Mouse (Mus musculus): Measurements from ENCODE around the gene Lgr4. TPM values are rescaled to one million over a fixed set of nuclear protein-coding genes. Genes with fewer than 3 reads are reported as not detected.

Lgr4 gene
- total and polyA plus RNA-seq, 3 experiments, result 0.98 to 12.1 (median 7.1) TPM

GRCm38 (mm10) chr2:109996411-109996810 is 79.0 kb downstream of the Lgr4 start:
- Histone ChIP-seq H3K4me1 (ENCODE audit: insufficient read depth, low read depth, low read length) (peaks cover 31% of the 10 kb centered on the region), H3K27me3 (ENCODE audit: insufficient read depth, low read length) (peaks cover 4% of the 10 kb centered on the region; the same call in 1 of the 2 replicates), H3K4me3 (ENCODE audit: low read depth, low read length) (no peak overlapping the region), H3K36me3 (replicated peaks) (peaks cover 5% of the 10 kb centered on the region), H3K9me3 (replicated peaks) (no peaks in the 10 kb centered on the region)
- DNase-seq (ENCODE audit: low spot score) (no peak), ATAC-seq (ENCODE audit: extremely low read depth, insufficient number of reproducible peaks, low FRiP score, poor library complexity, severe bottlenecking) (no peak)
- TF ChIP-seq POLR2AphosphoS5 (IDR thresholded peaks at IDR 0.05; ENCODE audit: insufficient replicate concordance, low read depth, low read length) (no peak), GATA1 (IDR thresholded peaks at IDR 0.05; ENCODE audit: borderline replicate concordance, low read length) (no peak), TAL1 (conservative IDR thresholded peaks at IDR 0.05; ENCODE audit: low read depth, low read length) (no peak), CTCF (IDR thresholded peaks at IDR 0.05; ENCODE audit: low read depth, low read length) (no peak), GATA2 (IDR thresholded peaks at IDR 0.05; ENCODE audit: borderline replicate concordance, low read depth, low read length) (no peak)

GRCm38 (mm10) chr2:110004668-110005067 is 87.2 kb downstream of the Lgr4 start:
- Histone ChIP-seq H3K36me3 (replicated peaks) (peaks cover 15% of the 10 kb centered on the region), H3K4me3 (ENCODE audit: low read depth, low read length) (no peak overlapping the region), H3K27me3 (ENCODE audit: insufficient read depth, low read length) (no peaks in the 10 kb centered on the region), H3K9me3 (replicated peaks) (no peaks in the 10 kb centered on the region), H3K4me1 (ENCODE audit: insufficient read depth, low read depth, low read length) (peaks cover 25% of the 10 kb centered on the region)
- DNase-seq (ENCODE audit: low spot score), result no peak
- ATAC-seq (ENCODE audit: extremely low read depth, insufficient number of reproducible peaks, low FRiP score, poor library complexity, severe bottlenecking), result no peak
- no peak for TF ChIP-seq GATA1 (IDR thresholded peaks at IDR 0.05; ENCODE audit: borderline replicate concordance, low read length)
- TF ChIP-seq TAL1 (conservative IDR thresholded peaks at IDR 0.05; ENCODE audit: low read depth, low read length), result no peak
- no peak for TF ChIP-seq GATA2 (IDR thresholded peaks at IDR 0.05; ENCODE audit: borderline replicate concordance, low read depth, low read length)
- TF ChIP-seq POLR2AphosphoS5 (IDR thresholded peaks at IDR 0.05; ENCODE audit: insufficient replicate concordance, low read depth, low read length), result no peak
- no peak for TF ChIP-seq CTCF (IDR thresholded peaks at IDR 0.05; ENCODE audit: low read depth, low read length)

- H3K4me1 ChIP-seq (ENCODE audit: insufficient read depth, low read depth, low read length), result peaks cover 25% of the 10 kb centered on the region
- peaks cover 15% of the 10 kb centered on the region for H3K36me3 ChIP-seq (replicated peaks)
- H3K9me3 ChIP-seq (replicated peaks), result no peaks in the 10 kb centered on the region
- DNase-seq (ENCODE audit: low spot score) (no peak), ATAC-seq (ENCODE audit: extremely low read depth, insufficient number of reproducible peaks, low FRiP score, poor library complexity, severe bottlenecking) (no peak)
- no peaks in the 10 kb centered on the region for H3K27me3 ChIP-seq (ENCODE audit: insufficient read depth, low read length)
- TF ChIP-seq TAL1 (conservative IDR thresholded peaks at IDR 0.05; ENCODE audit: low read depth, low read length), result no peak
- TF ChIP-seq GATA2 (IDR thresholded peaks at IDR 0.05; ENCODE audit: borderline replicate concordance, low read depth, low read length), result no peak
- no peak for TF ChIP-seq CTCF (IDR thresholded peaks at IDR 0.05; ENCODE audit: low read depth, low read length)
- no peak for TF ChIP-seq GATA1 (IDR thresholded peaks at IDR 0.05; ENCODE audit: borderline replicate concordance, low read length)
- TF ChIP-seq POLR2AphosphoS5 (IDR thresholded peaks at IDR 0.05; ENCODE audit: insufficient replicate concordance, low read depth, low read length), result no peak
- H3K4me3 ChIP-seq (ENCODE audit: low read depth, low read length), result no peak overlapping the region
Observed at GRCm38 (mm10) chr2:110005164-110005563, 87.7 kb downstream of the Lgr4 start.

GRCm38 (mm10) chr2:110005596-110006239 is 88.3 kb downstream of the Lgr4 start:
- no peak for ATAC-seq (ENCODE audit: extremely low read depth, insufficient number of reproducible peaks, low FRiP score, poor library complexity, severe bottlenecking)
- Histone ChIP-seq H3K4me3 (ENCODE audit: low read depth, low read length) (no peak overlapping the region), H3K9me3 (replicated peaks) (no peaks in the 10 kb centered on the region), H3K36me3 (replicated peaks) (peaks cover 15% of the 10 kb centered on the region), H3K27me3 (ENCODE audit: insufficient read depth, low read length) (no peaks in the 10 kb centered on the region), H3K4me1 (ENCODE audit: insufficient read depth, low read depth, low read length) (peaks cover 25% of the 10 kb centered on the region)
- no peak for DNase-seq (ENCODE audit: low spot score)
- TF ChIP-seq GATA2 (IDR thresholded peaks at IDR 0.05; ENCODE audit: borderline replicate concordance, low read depth, low read length), result no peak
- no peak for TF ChIP-seq GATA1 (IDR thresholded peaks at IDR 0.05; ENCODE audit: borderline replicate concordance, low read length)
- no peak for TF ChIP-seq TAL1 (conservative IDR thresholded peaks at IDR 0.05; ENCODE audit: low read depth, low read length)
- TF ChIP-seq CTCF (IDR thresholded peaks at IDR 0.05; ENCODE audit: low read depth, low read length), result no peak
- TF ChIP-seq POLR2AphosphoS5 (IDR thresholded peaks at IDR 0.05; ENCODE audit: insufficient replicate concordance, low read depth, low read length), result no peak

- no peak for DNase-seq (ENCODE audit: low spot score)
- Histone ChIP-seq H3K9me3 (replicated peaks) (no peaks in the 10 kb centered on the region), H3K4me1 (ENCODE audit: insufficient read depth, low read depth, low read length) (peaks cover 25% of the 10 kb centered on the region), H3K36me3 (replicated peaks) (peaks cover 22% of the 10 kb centered on the region), H3K4me3 (ENCODE audit: low read depth, low read length) (peak overlapping the region; percentile 27; the same call in 1 of the 2 replicates), H3K27me3 (ENCODE audit: insufficient read depth, low read length) (no peaks in the 10 kb centered on the region)
- peak; percentile 64 for ATAC-seq (ENCODE audit: extremely low read depth, insufficient number of reproducible peaks, low FRiP score, poor library complexity, severe bottlenecking)
- TF ChIP-seq TAL1 (conservative IDR thresholded peaks at IDR 0.05; ENCODE audit: low read depth, low read length) (peak; percentile 31; the same call in 1 of the 2 replicates), GATA1 (IDR thresholded peaks at IDR 0.05; ENCODE audit: borderline replicate concordance, low read length) (no peak)
Observed at GRCm38 (mm10) chr2:110007423-110008267, 90.2 kb downstream of the Lgr4 start.

GRCm38 (mm10) chr2:110009449-110009848 is 92.0 kb downstream of the Lgr4 start:
- DNase-seq (ENCODE audit: low spot score) (no peak), ATAC-seq (ENCODE audit: extremely low read depth, insufficient number of reproducible peaks, low FRiP score, poor library complexity, severe bottlenecking) (no peak)
- Histone ChIP-seq H3K4me3 (ENCODE audit: low read depth, low read length) (no peak overlapping the region), H3K36me3 (replicated peaks) (peaks cover 22% of the 10 kb centered on the region), H3K27me3 (ENCODE audit: insufficient read depth, low read length) (no peaks in the 10 kb centered on the region), H3K9me3 (replicated peaks) (no peaks in the 10 kb centered on the region), H3K4me1 (ENCODE audit: insufficient read depth, low read depth, low read length) (peaks cover 25% of the 10 kb centered on the region)
- TF ChIP-seq TAL1 (conservative IDR thresholded peaks at IDR 0.05; ENCODE audit: low read depth, low read length), result no peak
- no peak for TF ChIP-seq GATA2 (IDR thresholded peaks at IDR 0.05; ENCODE audit: borderline replicate concordance, low read depth, low read length)
- no peak for TF ChIP-seq POLR2AphosphoS5 (IDR thresholded peaks at IDR 0.05; ENCODE audit: insufficient replicate concordance, low read depth, low read length)
- no peak for TF ChIP-seq CTCF (IDR thresholded peaks at IDR 0.05; ENCODE audit: low read depth, low read length)
- no peak for TF ChIP-seq GATA1 (IDR thresholded peaks at IDR 0.05; ENCODE audit: borderline replicate concordance, low read length)
